Mouse (Mus musculus) limb, embryonic 11.5 days (tissue): ENCODE measurements at regions not wholly inside any gene's neighbourhood (a gene's known extent, or its start where the extent isn't known, plus 50 kb on each side); places are given as distances from the start of the nearest gene placed in this dataset.

ENCODE experiments used
- ATAC-seq: fragments of 200-750 bp; cut with Nextera tagmentation; 2 replicates; pipeline ENCODE4 v1.8.0; 2017; ENCODE audit warnings: low read depth; ENCODE audit not compliant: insufficient number of reproducible peaks, low FRiP score, low TSS enrichment
- DNase-seq: peaks from one replicate; pipeline ENCODE4 v3.0.0-alpha.2; 2015; ENCODE audit warnings: low spot score
- H3K27ac ChIP-seq: fragments of 300-500 bp; sonication (generic); replicated peaks from 2 replicates; pipeline ENCODE4 v1.5.1; 2014; ENCODE audit warnings: low read depth, mild to moderate bottlenecking, low read length
- H3K27me3 ChIP-seq: fragments of 300-500 bp; sonication (generic); 2 replicates; pipeline ENCODE4 v1.6.1; 2014; ENCODE audit warnings: mild to moderate bottlenecking, low read length, mixed read lengths; ENCODE audit not compliant: control insufficient read depth, insufficient read depth
- H3K36me3 ChIP-seq: fragments of 300-500 bp; sonication (generic); 2 replicates; pipeline ENCODE4 v1.6.1; 2014; ENCODE audit warnings: mild to moderate bottlenecking, low read length, moderate library complexity, mixed read lengths; ENCODE audit not compliant: control insufficient read depth, insufficient read depth
- H3K4me1 ChIP-seq: fragments of 300-500 bp; sonication (generic); 2 replicates; pipeline ENCODE4 v1.6.1; 2014; ENCODE audit warnings: low read length, mixed read lengths; ENCODE audit not compliant: control insufficient read depth, insufficient read depth
- H3K4me2 ChIP-seq: fragments of 300-500 bp; sonication (generic); 2 replicates; pipeline ENCODE4 v1.6.1; 2014; ENCODE audit warnings: low read depth, mild to moderate bottlenecking, moderate library complexity; ENCODE audit not compliant: severe bottlenecking
- H3K4me3 ChIP-seq: fragments of 300-500 bp; sonication (generic); 2 replicates; pipeline ENCODE4 v1.5.1; 2014; ENCODE audit warnings: low read depth, low read length
- H3K9ac ChIP-seq: fragments of 300-500 bp; sonication (generic); 2 replicates; pipeline ENCODE4 v1.6.1; 2014; ENCODE audit warnings: mild to moderate bottlenecking, low read length
- H3K9me3 ChIP-seq: fragments of 300-500 bp; sonication (generic); 2 replicates; pipeline ENCODE4 v1.6.1; 2016; ENCODE audit warnings: low read length; ENCODE audit not compliant: control insufficient read depth
- WGBS: fragments of 180-500 bp; shearing (Covaris S2); extraction: QIAGEN DNeasy Blood & Tissue Kit; methylation state at CpG from one replicate; pipeline ENCODE4 v1.1.7; 2014; 5-methylcytosine and 5-hydroxymethylcytosine counted together

- no peaks in the 10 kb centered on the region for H3K36me3 ChIP-seq
- H3K4me3 ChIP-seq, result no peak overlapping the region
- ATAC-seq (no peak), DNase-seq (no peak)
- WGBS, result 80% methylated on average over 2 of the region's 2 CpGs
- H3K27me3 ChIP-seq, result no peaks in the 10 kb centered on the region
- H3K4me1 ChIP-seq, result no peaks in the 10 kb centered on the region
- H3K4me2 ChIP-seq, result no peak overlapping the region
- no peaks in the 10 kb centered on the region for H3K9me3 ChIP-seq
- H3K9ac ChIP-seq, result no peak overlapping the region
- H3K27ac ChIP-seq, result no peak overlapping the region
Measured at GRCm38 (mm10) chr3:61456598-61456997, 90.8 kb upstream of the B430305J03Rik start.

- Histone ChIP-seq H3K27me3 (no peaks in the 10 kb centered on the region), H3K4me2 (no peak overlapping the region), H3K9ac (no peak overlapping the region), H3K4me3 (no peak overlapping the region), H3K4me1 (no peaks in the 10 kb centered on the region), H3K36me3 (no peaks in the 10 kb centered on the region), H3K9me3 (no peaks in the 10 kb centered on the region), H3K27ac (no peak overlapping the region)
- ATAC-seq (no peak), DNase-seq (no peak)
- WGBS, result 77% methylated on average over 2 of the region's 2 CpGs
Measured at GRCm38 (mm10) chr3:61442000-61442739, 76.4 kb upstream of the B430305J03Rik start.

GRCm38 (mm10) chr3:61441445-61441844 lies 75.7 kb upstream of the B430305J03Rik start:
- ATAC-seq (no peak), DNase-seq (no peak)
- Histone ChIP-seq H3K9ac (no peak overlapping the region), H3K9me3 (no peaks in the 10 kb centered on the region), H3K27ac (no peak overlapping the region), H3K27me3 (no peaks in the 10 kb centered on the region), H3K4me1 (no peaks in the 10 kb centered on the region), H3K4me2 (no peak overlapping the region), H3K4me3 (no peak overlapping the region), H3K36me3 (no peaks in the 10 kb centered on the region)
- 85% methylated on average over 4 of the region's 4 CpGs for WGBS

- no peak overlapping the region for H3K9ac ChIP-seq
- no peak overlapping the region for H3K4me3 ChIP-seq
- H3K27me3 ChIP-seq, result no peaks in the 10 kb centered on the region
- no peak overlapping the region for H3K4me2 ChIP-seq
- 81% methylated on average over 1 of the region's 1 CpGs for WGBS
- no peak overlapping the region for H3K27ac ChIP-seq
- H3K36me3 ChIP-seq, result no peaks in the 10 kb centered on the region
- DNase-seq (no peak), ATAC-seq (no peak)
- H3K4me1 ChIP-seq, result no peaks in the 10 kb centered on the region
- H3K9me3 ChIP-seq, result no peaks in the 10 kb centered on the region
Measured at GRCm38 (mm10) chr3:61428713-61429112, 63.0 kb upstream of the B430305J03Rik start.

GRCm38 (mm10) chr3:61423945-61424344 lies 58.2 kb upstream of the B430305J03Rik start:
- DNase-seq (no peak), ATAC-seq (no peak)
- Histone ChIP-seq H3K9ac (no peak overlapping the region), H3K27ac (no peak overlapping the region), H3K27me3 (no peaks in the 10 kb centered on the region), H3K4me1 (no peaks in the 10 kb centered on the region), H3K4me2 (no peak overlapping the region), H3K9me3 (no peaks in the 10 kb centered on the region), H3K36me3 (no peaks in the 10 kb centered on the region), H3K4me3 (no peak overlapping the region)
- 77% methylated on average over 5 of the region's 5 CpGs for WGBS

GRCm38 (mm10) chr3:61419706-61420105 lies 54.0 kb upstream of the B430305J03Rik start:
- H3K4me1 ChIP-seq, result no peaks in the 10 kb centered on the region
- no peak for ATAC-seq
- H3K4me2 ChIP-seq, result no peak overlapping the region
- H3K4me3 ChIP-seq, result no peak overlapping the region
- DNase-seq, result no peak
- H3K9ac ChIP-seq, result no peak overlapping the region
- H3K9me3 ChIP-seq, result no peaks in the 10 kb centered on the region
- 89% methylated on average over 3 of the region's 3 CpGs for whole genome bisulfite sequencing
- H3K27me3 ChIP-seq, result no peaks in the 10 kb centered on the region
- no peak overlapping the region for H3K27ac ChIP-seq
- H3K36me3 ChIP-seq, result no peaks in the 10 kb centered on the region

- DNase-seq, result no peak
- H3K27ac ChIP-seq, result no peak overlapping the region
- no peak for ATAC-seq
- no peaks in the 10 kb centered on the region for H3K36me3 ChIP-seq
- no peaks in the 10 kb centered on the region for H3K4me1 ChIP-seq
- WGBS, result 89% methylated on average over 3 of the region's 3 CpGs
- no peaks in the 10 kb centered on the region for H3K27me3 ChIP-seq
- H3K4me3 ChIP-seq, result no peak overlapping the region
- no peak overlapping the region for H3K9ac ChIP-seq
- no peaks in the 10 kb centered on the region for H3K9me3 ChIP-seq
- no peak overlapping the region for H3K4me2 ChIP-seq
Measured at GRCm38 (mm10) chr3:61418096-61418495, 52.3 kb upstream of the B430305J03Rik start.
